Mouse (Mus musculus) gastrocnemius, adult 8-10 months (tissue): ENCODE measurements around the gene Sart1. TPM values are rescaled to one million over a fixed set of nuclear protein-coding genes. Genes with fewer than 3 reads are reported as not detected.
A peak's percentile ranks its signal among the peaks of the same experiment; 100 is the strongest.

ENCODE experiments used
- DNase-seq, 2 experiments: peaks; one replicate each; pipeline ENCODE4 v3.0.0; 2022; ENCODE audit warnings: low spot score in 2 of 2
- total RNA-seq, 4 experiments: library from RNA; stranded (reverse); gene quantifications; 2 replicates each; pipeline ENCODE4 v1.2.4; 2022

The Sart1 gene
- 10 to 100 TPM; 40.2 to 52.1 (median 45.3) TPM for total RNA-seq

DNA sequence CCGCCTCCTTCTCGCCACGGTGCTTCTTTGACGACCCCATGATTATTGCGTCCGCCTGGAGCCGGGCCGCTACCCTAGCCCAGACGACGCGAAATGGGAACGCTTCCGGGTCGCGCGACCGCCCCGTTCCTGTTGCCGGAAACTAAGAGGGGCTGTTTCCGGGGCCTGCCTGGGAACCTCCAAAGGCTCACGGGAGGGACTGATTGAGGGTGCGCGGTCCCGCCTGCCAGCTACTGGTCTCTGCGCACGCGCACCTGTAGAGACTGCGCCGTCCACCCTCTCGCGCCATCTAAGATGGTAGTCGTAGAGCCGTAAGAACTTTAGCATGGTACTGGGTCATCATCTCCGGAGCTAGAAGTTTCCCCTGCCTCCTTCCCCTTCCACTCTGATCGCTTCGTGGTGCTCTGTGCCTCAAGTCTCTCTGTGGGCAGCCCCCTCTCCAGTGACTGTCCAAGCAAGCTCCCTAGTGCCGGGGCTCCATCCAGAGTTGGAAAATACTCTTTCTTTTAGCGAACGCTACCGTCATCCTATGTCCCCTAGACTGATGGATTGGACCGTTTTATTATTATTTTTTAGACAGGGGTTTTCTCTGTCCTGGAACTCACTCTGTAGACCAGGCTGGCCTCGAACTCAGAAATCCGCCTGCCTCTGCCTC, at the start of gene Sart1:
Sart1 (minus strand) TSS at position 116 of the 655 bp plus-strand sequence.
- peak; percentile 86 to 94 for DNase-seq

- no peak for DNase-seq
These were observed 45.4 kb upstream of the Sart1 start for GRCm38 (mm10) chr19:5433951-5434350.

DNA sequence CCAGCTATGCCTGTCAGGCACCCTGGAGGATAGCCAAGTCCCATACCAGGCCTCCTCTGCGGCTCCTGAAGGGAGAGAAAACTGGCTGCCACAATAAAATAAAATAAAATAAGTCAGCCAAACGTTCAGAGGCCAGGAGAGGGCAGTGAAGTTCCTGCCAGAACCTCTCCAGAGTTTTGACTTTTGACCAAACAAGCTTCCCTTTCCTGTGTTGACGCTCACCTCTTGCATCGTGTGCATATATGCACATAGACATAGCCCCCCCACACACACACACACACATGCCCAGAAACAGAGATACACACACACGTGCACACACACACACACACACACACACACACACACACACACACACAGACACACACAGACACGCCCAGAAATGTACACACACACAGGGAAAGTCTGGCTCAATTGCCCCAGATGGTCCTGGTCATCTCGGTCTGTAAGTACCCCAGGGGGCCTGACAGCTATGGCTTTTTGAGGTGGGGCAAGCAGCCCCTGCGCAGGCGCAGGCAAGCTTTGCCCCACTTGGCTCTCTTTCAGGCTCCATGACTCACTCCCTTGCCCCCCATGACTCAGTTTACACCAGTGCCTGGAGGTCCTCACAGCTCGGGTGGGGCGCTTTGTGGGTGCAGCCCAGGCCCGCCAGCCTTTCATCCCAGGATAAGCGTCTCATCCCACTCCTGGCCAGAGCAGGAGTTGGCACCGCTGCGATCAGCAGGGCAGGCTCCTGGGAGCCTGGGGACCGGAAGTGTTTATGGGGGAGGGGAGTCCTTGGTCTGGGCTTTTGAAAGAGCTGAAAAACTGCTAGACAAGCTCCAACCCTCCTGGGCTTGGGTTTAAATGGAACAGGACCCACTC, 44.7 kb upstream of the Sart1 start:
- DNase-seq = no peak

GRCm38 (mm10) chr19:5431911-5432464, 43.5 kb upstream of the Sart1 start:
- no peak for DNase-seq

- DNase-seq = no peak
These were observed 41.9 kb upstream of the Sart1 start for GRCm38 (mm10) chr19:5430408-5430807.

DNA sequence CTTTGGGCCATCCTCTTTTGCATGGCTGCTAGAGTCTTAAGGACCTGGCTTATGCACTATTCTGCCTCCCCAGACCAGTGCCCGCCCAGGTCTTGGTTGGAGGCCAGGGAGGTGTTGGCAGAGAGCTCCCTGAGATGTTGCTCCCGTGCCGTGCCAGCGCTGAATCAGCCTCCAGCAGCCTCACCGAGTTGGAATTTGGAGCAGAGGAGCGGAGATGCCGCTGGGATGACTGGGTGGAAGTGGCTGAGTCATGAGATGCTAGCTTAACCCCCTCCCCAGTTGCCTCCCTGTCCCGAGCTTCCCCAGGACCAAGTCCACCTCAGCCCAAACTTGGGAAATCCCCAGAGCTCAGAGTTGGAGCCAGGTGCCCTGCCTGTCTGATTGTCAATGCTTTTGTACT, 41.3 kb upstream of the Sart1 start:
- DNase-seq = peak; percentile 57 to 76

DNA sequence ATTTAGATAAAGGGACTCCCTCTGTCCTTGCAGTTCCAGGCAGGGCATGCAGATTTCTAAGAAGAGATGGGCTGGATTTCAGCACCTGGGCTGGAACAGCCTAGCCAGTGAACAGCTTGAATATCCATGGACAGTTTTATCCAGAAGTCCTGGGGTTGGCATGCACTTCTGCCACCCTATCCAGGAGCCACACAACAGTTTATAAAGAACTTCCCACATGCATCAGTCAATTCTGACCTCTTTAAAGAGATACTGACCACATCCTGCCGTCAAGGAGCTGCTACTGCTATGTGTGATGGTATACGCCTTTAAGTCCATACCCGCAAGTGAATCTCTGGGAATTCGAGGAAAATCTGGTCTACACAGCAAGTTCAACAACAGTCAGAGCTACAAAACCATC, 40.7 kb upstream of the Sart1 start:
- DNase-seq = no peak

DNA sequence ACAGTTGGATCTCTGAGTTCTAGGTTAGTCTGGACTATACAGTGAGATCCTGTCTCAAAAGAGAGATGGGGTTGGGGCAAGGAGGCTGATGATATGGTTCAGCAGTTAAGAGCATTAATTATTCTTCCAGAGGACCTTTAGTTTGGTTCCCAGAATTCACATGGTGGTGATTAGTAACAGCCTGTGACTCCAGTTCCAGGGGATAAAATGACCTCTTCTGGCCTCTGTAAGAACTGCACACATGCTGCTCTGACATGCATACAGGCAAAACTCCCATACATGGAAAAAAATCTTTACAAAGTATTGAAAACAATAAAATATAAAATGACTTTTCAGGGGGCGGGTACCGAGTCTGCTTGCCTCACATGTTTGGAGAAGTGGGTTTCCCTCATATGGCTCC, 39.6 kb upstream of the Sart1 start:
- DNase-seq = no peak

GRCm38 (mm10) chr19:5426640-5427290, 38.3 kb upstream of the Sart1 start:
- DNase-seq = no peak

DNA sequence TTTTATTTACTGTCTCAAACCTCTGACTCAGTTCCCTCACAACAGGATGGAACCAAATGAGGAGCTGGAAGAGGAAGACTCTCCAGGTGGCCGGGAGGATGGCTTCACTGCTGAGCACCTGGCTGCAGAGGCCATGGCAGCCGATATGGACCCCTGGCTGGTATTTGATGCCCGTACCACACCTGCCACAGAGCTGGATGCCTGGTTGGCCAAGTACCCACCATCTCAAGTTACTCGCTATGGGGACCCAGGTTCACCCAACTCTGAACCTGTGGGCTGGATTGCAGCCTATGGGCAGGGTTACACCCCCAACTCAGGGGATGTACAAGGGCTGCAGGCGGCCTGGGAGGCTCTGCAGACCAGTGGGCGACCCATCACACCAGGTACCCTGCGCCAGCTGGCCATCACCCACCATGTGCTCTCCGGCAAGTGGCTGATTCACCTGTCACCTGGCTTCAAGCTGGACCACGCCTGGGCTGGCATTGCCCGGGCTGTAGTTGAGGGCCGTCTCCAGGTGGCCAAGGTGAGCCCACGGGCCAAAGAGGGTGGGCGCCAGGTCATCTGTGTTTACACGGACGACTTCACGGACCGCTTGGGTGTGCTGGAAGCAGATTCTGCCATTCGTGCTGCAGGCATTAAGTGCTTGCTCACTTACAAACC, 37.5 kb upstream of the Sart1 start:
- no peak for DNase-seq

- DNase-seq = peak; percentile 86 to 89
These were observed 36.6 kb upstream of the Sart1 start, which contains the start of the genes Drap1 and AI837181 for GRCm38 (mm10) chr19:5424782-5425741. Gene Drap1 (minus strand): TSS chr19:5424979. Gene AI837181 (plus strand): TSS chr19:5425144.

DNA sequence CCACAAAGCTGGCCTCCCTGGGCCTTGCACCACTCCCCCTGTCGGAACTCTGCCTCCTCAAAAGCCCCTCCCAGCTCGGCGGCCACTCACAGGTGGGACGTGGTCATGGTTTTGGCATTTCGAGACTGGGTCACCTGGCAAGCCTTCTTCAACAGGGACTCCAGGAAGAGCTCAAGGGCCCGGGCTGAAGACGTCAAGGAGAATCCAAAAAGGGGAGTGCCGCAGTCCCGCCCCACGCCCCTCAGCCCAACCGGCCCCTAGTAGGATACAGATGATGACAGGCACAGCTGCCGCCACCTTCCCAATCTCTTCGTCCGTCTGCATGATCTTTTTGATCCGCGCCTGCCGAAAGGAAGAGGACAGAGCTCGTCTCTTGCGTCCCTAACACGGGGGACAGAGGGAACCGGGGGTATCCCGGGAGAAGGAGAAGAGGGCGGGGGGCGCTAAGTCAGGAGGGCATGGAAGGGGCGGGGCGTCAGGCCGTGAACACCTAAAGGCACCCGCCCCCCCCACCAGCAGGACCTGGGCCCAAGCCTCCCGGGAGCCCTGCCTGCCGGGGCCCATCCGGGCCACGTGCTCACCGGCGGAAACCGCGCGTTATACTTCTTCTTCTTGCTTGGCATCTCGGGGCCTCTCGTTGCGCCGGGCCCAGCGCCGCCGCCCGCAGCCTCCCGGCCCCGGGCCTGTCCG, 35.7 kb upstream of the Sart1 start:
- peak; percentile 59 to 76 for DNase-seq

DNA sequence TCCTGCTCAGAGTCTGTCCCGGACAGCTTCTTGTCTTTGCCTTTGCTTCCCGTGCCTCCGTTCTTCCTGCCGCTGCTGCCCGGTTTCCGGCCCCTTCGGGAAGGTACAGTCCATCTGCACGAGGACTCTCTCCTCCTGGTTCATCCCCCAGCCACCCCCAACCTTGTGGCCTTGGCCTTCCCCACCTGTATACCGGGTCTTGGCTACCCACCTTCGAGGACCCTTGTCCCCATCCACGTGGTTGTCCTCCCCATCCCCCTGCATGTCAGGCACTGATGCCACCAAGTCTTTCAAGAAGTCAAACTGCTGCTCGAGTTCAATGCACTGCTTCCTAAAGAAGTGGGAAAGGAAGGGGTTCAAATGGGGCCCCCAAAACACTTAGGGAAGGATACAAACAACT, 35.1 kb upstream of the Sart1 start:
- DNase-seq = no peak

DNA sequence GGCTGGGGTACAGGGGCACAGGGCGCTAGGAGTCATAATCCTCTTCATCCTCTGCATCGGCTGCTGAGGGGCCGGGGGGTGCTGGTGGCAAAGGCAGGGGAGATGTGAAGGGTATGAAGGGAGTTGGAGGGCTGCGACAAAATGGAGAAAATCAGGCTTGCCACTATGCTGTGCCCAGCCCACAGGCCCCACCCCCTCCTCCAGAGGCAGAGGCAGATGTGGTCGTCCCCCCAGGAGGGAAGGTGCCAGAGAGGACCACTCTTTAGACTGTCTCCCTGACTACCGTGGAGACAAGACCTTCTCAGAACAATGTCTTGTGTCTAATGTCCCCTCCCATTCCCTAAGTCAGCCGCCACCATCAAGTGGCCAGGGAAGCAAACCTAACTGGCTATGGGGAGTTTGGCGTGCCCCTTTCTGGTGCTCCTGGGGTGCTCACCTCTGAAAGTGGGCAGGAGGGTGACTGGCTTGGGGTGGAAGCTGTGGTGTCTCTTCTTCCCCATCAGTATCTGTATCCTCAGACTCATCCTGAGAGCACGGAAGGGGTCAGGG, 34.5 kb upstream of the Sart1 start:
- DNase-seq = peak in 1 of 2 experiments; percentile 4

GRCm38 (mm10) chr19:5422267-5422666, 33.8 kb upstream of the Sart1 start:
- DNase-seq = peak in 1 of 2 experiments; percentile 22

DNA sequence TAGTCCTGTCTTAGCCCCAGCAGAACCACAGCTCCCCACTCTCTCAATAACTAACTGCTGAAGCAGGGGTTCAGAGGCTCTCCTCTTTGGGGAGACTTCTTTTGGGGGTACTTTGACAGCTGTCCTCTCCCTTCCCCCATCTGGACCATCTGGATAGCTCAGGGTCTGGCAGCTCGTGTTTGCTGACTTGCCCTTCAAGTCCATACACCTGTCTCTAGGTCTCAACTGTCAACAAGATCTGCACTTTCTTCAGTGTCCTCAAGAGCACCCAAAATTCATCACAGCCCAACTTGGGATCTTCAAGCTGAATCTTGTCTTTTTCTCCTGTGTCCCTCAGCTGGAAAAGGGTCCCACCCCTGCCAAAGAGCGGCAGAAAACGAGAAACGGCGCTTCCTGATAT, 33.3 kb upstream of the Sart1 start:
- DNase-seq = peak in 1 of 2 experiments; percentile 38

GRCm38 (mm10) chr19:5420579-5420978, 32.1 kb upstream of the Sart1 start:
- DNase-seq = no peak

- DNase-seq = no peak
These were observed 31.1 kb upstream of the Sart1 start for GRCm38 (mm10) chr19:5419630-5420029.
